Mouse (Mus musculus) heart, postnatal 10 days (tissue): ENCODE measurements around the gene Nek5. TPM values are rescaled to one million over a fixed set of nuclear protein-coding genes. Genes with fewer than 3 reads are reported as not detected.

Experiments used
- DNase-seq, 2 experiments: peaks; one replicate each; pipeline ENCODE4 v3.0.0; 2021
- intact Hi-C: fragments of 180-260 bp; cut with DNase I; formaldehyde crosslinking; loops from one replicate; pipeline ENCODE4 v1.15.1; 2025
- total RNA-seq, 2 experiments: library from RNA; stranded (reverse); gene quantifications; 2 replicates each; pipeline ENCODE4 v1.2.3; 2021

The Nek5 gene
- total RNA-seq, 2 experiments from 2014 or later = not detected

GRCm38 (mm10) chr8:22030990-22031389 lies 93.9 kb downstream of the Nek5 start:
- intact Hi-C loops = no loop called here
- DNase-seq = no peak

DNA sequence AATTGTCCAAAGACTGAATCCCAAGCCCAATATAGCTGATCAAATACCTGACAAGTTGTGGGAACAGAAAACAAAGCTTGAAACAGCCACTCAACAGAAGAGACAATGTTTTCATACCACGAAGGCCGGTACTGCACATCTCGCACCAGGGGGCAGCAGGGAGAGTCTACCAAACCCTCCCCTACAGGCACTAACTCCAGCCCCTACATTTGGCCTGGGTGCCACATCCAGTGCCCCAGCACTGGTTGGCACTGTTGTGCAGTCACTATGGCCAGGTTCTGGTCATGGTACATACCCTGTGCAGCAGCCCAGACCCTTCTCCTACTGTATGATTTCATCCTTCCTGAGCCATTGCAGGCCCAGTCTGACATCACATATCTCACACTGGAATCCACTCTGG lies 95.9 kb downstream of the Nek5 start:
- intact Hi-C loops = no loop called here

GRCm38 (mm10) chr8:22025241-22025640 lies 99.6 kb downstream of the Nek5 start:
- no peak for DNase-seq
- intact Hi-C loops = no loop called here

More for the DNA sequence above, 95.9 kb downstream of the Nek5 start:
- DNase-seq = no peak

Other genes with a start within 250 kb of the Nek5 start
- not detected for gene Defb9, start 239.6 kb downstream of the Nek5 start, total RNA-seq
- not detected for gene Defb11, start 218.6 kb downstream of the Nek5 start, total RNA-seq
- gene Defb15, start 192.3 kb downstream of the Nek5 start, total RNA-seq = not detected
- not detected for gene Defb35, start 186.7 kb downstream of the Nek5 start, total RNA-seq
- gene Defb13, start 178.3 kb downstream of the Nek5 start, total RNA-seq = not detected
- not detected for gene Fam90a1a, start 166.3 kb downstream of the Nek5 start, total RNA-seq
- not detected for gene Ccdc70, start 155.3 kb downstream of the Nek5 start, total RNA-seq
- under 1 TPM; 0.15 to 0.31 TPM for gene Atp7b, start 64.7 kb downstream of the Nek5 start, total RNA-seq
- 10 to 100 TPM; 11.0 to 14.1 TPM for gene Alg11, start 64.3 kb downstream of the Nek5 start, total RNA-seq
- 1 to 10 TPM; 1.9 to 2.1 TPM for gene Nek3, start 41.4 kb upstream of the Nek5 start, total RNA-seq
- gene Ckap2, start 60.8 kb upstream of the Nek5 start, total RNA-seq = 10 to 100 TPM; 12.7 to 13.0 TPM
- gene Vps36, start 67.8 kb upstream of the Nek5 start, total RNA-seq = 10 to 100 TPM; 28.5 to 31.3 TPM
- 10 to 100 TPM; 13.5 to 14.9 TPM for gene Thsd1, start 102.3 kb upstream of the Nek5 start, total RNA-seq
- gene Tpte, start 158.4 kb upstream of the Nek5 start, total RNA-seq = not detected